Mouse (Mus musculus) spleen, adult 2 months (tissue): ENCODE results near the gene Slc6a5. TPM values are rescaled to one million over a fixed set of nuclear protein-coding genes. Genes with fewer than 3 reads are reported as not detected.

Experiments
- DNase-seq, 2 experiments: peaks; one replicate each; pipeline versions ENCODE4 v3.0.0 to v3.0.0-alpha.2; 2012 to 2021; ENCODE audit warnings: low spot score in 2 of 2, low read depth in 1 of 2
- H3K27ac ChIP-seq: fragments of 200-500 bp; 2 replicates; pipeline ENCODE4 v1.5.1; 2012; ENCODE audit warnings: low read length, inconsistent platforms; ENCODE audit not compliant: insufficient read depth
- H3K27me3 ChIP-seq: fragments of 200-500 bp; 2 replicates; pipeline ENCODE4 v1.6.1; 2012; ENCODE audit warnings: mild to moderate bottlenecking, moderate library complexity, low read length, inconsistent platforms; ENCODE audit not compliant: control insufficient read depth, insufficient read depth
- H3K36me3 ChIP-seq: fragments of 200-500 bp; 2 replicates; pipeline ENCODE4 v1.6.1; 2012; ENCODE audit warnings: mild to moderate bottlenecking, low read length, inconsistent platforms; ENCODE audit not compliant: control insufficient read depth, insufficient read depth
- H3K4me1 ChIP-seq: fragments of 200-500 bp; 2 replicates; pipeline ENCODE4 v1.6.1; 2011; ENCODE audit warnings: inconsistent platforms; ENCODE audit not compliant: control insufficient read depth, insufficient read depth, insufficient read length
- H3K4me3 ChIP-seq: fragments of 200-500 bp; 2 replicates; pipeline ENCODE4 v1.5.1; 2011; ENCODE audit warnings: mild to moderate bottlenecking, inconsistent platforms; ENCODE audit not compliant: insufficient read depth, insufficient read length; ENCODE audit errors: extremely low read depth
- CTCF ChIP-seq: fragments of 200-500 bp; IDR thresholded peaks from 2 replicates; pipeline ENCODE4 v1.5.1; 2011; ENCODE audit warnings: mild to moderate bottlenecking, inconsistent platforms; ENCODE audit not compliant: insufficient read depth, insufficient read length, insufficient replicate concordance; ENCODE audit errors: extremely low read depth
- POLR2A ChIP-seq: fragments of 200-500 bp; IDR thresholded peaks from 2 replicates; pipeline ENCODE4 v1.6.1; 2011; ENCODE audit warnings: low read depth, low read length, inconsistent platforms
- WGBS: fragments of 180-500 bp; shearing (Covaris S2); methylation state at CpG from one replicate; pipeline ENCODE4 v1.1.7; 2018; 5-methylcytosine and 5-hydroxymethylcytosine counted together
- polyA plus RNA-seq: library from polyadenylated mRNA; depleted of rRNA; stranded (reverse); fragments of >200 nt; gene quantifications from 2 replicates; pipeline ENCODE4 v1.2.3, GENCODE M21; 2012; rRNA removed

Gene Slc6a5
- polyA plus RNA-seq, 1 experiment = not detected

DNA sequence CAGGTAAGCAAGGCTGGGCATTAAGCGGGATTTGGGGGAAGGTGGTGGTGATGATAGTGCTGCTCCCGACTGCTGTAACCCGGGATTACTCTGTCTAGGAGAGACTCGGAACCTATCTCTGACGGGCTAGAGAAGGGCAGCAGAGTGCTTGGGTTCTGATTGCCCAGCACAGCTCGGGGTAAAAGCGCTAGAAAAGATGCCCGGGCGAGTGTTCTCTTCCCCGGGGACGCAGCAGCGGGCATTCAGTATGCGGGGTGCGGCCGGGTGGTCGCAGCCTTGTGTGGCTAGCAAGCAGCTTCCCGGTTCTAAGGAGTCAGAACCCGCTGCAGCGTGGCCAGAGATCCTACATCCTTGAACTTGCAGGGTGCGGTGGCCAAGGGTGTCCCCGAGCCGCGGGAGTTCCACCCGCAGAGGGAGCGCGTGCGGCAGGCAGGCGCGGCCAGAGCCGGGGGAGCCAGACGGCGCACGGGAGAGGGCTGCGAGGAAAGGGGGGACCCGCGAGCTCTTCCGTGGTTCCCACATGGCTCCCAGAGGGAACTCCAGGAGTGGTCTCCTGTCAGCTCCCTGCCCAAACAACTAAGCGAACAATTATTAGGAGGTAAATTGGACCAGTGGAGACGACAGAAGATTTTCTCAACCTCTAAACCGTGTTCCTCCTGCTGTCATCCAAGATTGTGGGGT, 65.6 kb downstream of the Slc6a5 start:
- Histone ChIP-seq H3K27me3 (peaks cover 11% of the 10 kb centered on the region), H3K27ac (no peak overlapping the region), H3K4me1 (no peaks in the 10 kb centered on the region), H3K4me3 (no peak overlapping the region), H3K36me3 (no peaks in the 10 kb centered on the region)
- whole genome bisulfite sequencing = 5% methylated on average over 40 of the region's 40 CpGs
- no peak for TF ChIP-seq CTCF
- TF ChIP-seq POLR2A = no peak
- DNase-seq = no peak

- Histone ChIP-seq H3K4me1 (no peaks in the 10 kb centered on the region), H3K27ac (no peak overlapping the region), H3K27me3 (no peaks in the 10 kb centered on the region), H3K36me3 (no peaks in the 10 kb centered on the region), H3K4me3 (no peak overlapping the region)
- TF ChIP-seq POLR2A (no peak), CTCF (no peak)
- no peak for DNase-seq
- 31% methylated on average over 9 of the region's 9 CpGs for WGBS
These were observed 71.7 kb downstream of the Slc6a5 start for GRCm38 (mm10) chr7:49981511-49982227.

DNA sequence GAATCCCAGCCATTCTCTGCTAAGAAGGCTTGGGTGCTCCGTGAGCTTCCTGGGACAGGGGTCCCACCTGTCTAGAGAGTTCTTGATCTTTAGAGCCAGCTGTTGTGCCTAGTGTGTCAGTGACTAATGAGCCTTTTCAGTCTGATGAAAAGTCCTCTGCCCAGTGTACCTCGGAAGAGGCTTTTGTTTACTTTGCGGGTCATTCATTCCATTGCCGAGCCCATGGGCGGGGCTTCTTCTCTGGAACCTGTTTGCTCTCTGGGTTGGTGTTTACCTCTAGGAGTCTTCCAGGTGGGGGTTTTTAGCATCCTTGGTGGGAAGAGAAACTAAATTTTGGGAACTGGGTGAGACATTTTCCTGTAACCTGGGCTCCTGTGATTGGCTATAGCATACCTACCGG, 74.8 kb downstream of the Slc6a5 start:
- no peak overlapping the region for H3K27ac ChIP-seq
- no peaks in the 10 kb centered on the region for H3K36me3 ChIP-seq
- no peaks in the 10 kb centered on the region for H3K4me1 ChIP-seq
- H3K27me3 ChIP-seq = no peaks in the 10 kb centered on the region
- WGBS = 44% methylated on average over 6 of the region's 6 CpGs
- TF ChIP-seq POLR2A = no peak
- no peak for TF ChIP-seq CTCF
- H3K4me3 ChIP-seq = no peak overlapping the region
- no peak for DNase-seq

- Histone ChIP-seq H3K36me3 (no peaks in the 10 kb centered on the region), H3K27ac (no peak overlapping the region), H3K4me3 (no peak overlapping the region), H3K27me3 (no peaks in the 10 kb centered on the region), H3K4me1 (no peaks in the 10 kb centered on the region)
- no peak for DNase-seq
- WGBS = 93% methylated on average over 8 of the region's 8 CpGs
- TF ChIP-seq POLR2A = no peak
- no peak for TF ChIP-seq CTCF
These were observed 76.0 kb downstream of the Slc6a5 start for GRCm38 (mm10) chr7:49985947-49986346.

- H3K27ac ChIP-seq = no peak overlapping the region
These were observed 89.4 kb downstream of the Slc6a5 start for GRCm38 (mm10) chr7:49999321-49999720.

DNA sequence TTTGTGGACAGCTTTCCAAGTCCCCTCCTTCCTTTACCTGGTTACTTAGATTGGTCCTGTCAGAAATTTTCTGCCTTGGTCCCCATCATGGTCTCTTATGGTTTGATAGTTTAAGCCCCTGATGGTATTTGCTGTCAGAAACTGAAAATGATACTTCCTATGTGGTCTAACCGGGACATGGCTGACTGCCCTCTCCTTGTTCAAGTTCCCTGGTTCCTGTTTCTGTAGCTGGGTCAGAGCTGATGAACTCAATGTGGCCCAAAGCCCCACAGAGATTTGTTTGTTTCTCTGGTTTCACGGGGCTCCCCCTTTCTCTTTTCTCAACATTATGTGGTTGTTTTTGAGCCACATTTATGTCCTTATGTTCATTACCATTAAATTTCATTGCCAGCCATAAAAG, 95.3 kb downstream of the Slc6a5 start:
- no peak for DNase-seq
- WGBS = 24% methylated on average over 2 of the region's 2 CpGs
- H3K4me1 ChIP-seq = no peaks in the 10 kb centered on the region
- no peaks in the 10 kb centered on the region for H3K36me3 ChIP-seq
- TF ChIP-seq POLR2A (no peak), CTCF (no peak)
- no peak overlapping the region for H3K27ac ChIP-seq
- no peaks in the 10 kb centered on the region for H3K27me3 ChIP-seq
- no peak overlapping the region for H3K4me3 ChIP-seq

More at GRCm38 (mm10) chr7:49999321-49999720, 89.4 kb downstream of the Slc6a5 start:
- Histone ChIP-seq H3K4me3 (no peak overlapping the region), H3K36me3 (no peaks in the 10 kb centered on the region), H3K4me1 (no peaks in the 10 kb centered on the region), H3K27me3 (no peaks in the 10 kb centered on the region)
- no peak for DNase-seq
- WGBS = 68% methylated on average over 4 of the region's 4 CpGs
- TF ChIP-seq CTCF = no peak
- TF ChIP-seq POLR2A = no peak

Other genes with a start within 250 kb of the Slc6a5 start
- gene Htatip2, start 151.0 kb upstream of the Slc6a5 start, polyA plus RNA-seq = 5.2 and 6.4 TPM in 2 replicates
- gene Prmt3, start 131.8 kb upstream of the Slc6a5 start, polyA plus RNA-seq = 17.1 and 44.4 TPM in 2 replicates
- gene Nell1, start 64.7 kb downstream of the Slc6a5 start, polyA plus RNA-seq = not detected in 2 replicates